Mouse (Mus musculus) cortical plate, adult 2 months (tissue): Measurements from ENCODE around the gene Csrp3.

Experiments
- CTCF ChIP-seq: fragments of 200-500 bp; IDR thresholded peaks from 2 replicates; pipeline ENCODE4 v1.5.1; 2011; ENCODE audit warnings: mild to moderate bottlenecking, control low read depth, low read length; ENCODE audit not compliant: insufficient read depth; ENCODE audit errors: extremely low read depth
- POLR2A ChIP-seq: fragments of 200-500 bp; IDR thresholded peaks from 2 replicates; pipeline ENCODE4 v1.6.1; 2011; ENCODE audit warnings: mild to moderate bottlenecking, low read length, control low read depth; ENCODE audit not compliant: insufficient read depth; ENCODE audit errors: extremely low read depth

- TF ChIP-seq POLR2A (no peak), CTCF (no peak)
Measured at GRCm38 (mm10) chr7:48821654-48822053, 26.2 kb downstream of the Csrp3 start.
